Mouse (Mus musculus): ENCODE measurements around the gene Pcif1.

The Pcif1 gene

GRCm38 (mm10) chr2:164924100-164924857, 45.2 kb downstream of the Pcif1 start:
- DNase-seq: peak; percentile 90

- DNase-seq: no peak
Observed at GRCm38 (mm10) chr2:164930706-164931581, 51.8 kb downstream of the Pcif1 start.

GRCm38 (mm10) chr2:164933534-164933933, 54.4 kb downstream of the Pcif1 start:
- no peak for DNase-seq

- DNase-seq: no peak
Observed at GRCm38 (mm10) chr2:164935991-164936390, 56.9 kb downstream of the Pcif1 start.

- peak; percentile 69 for DNase-seq
Observed at GRCm38 (mm10) chr2:164938146-164939091, 59.3 kb downstream of the Pcif1 start.

- DNase-seq: no peak
Observed at GRCm38 (mm10) chr2:164939106-164939505, 60.0 kb downstream of the Pcif1 start.

GRCm38 (mm10) chr2:164940140-164940830, 61.2 kb downstream of the Pcif1 start, which contains the start of gene Mmp9:
Gene Mmp9 (plus strand): TSS chr2:164940780.
- DNase-seq: no peak

- DNase-seq: no peak
Observed at GRCm38 (mm10) chr2:164942692-164943290, 63.7 kb downstream of the Pcif1 start.
